Mouse (Mus musculus): Measurements from ENCODE around the gene Asgr2.

The Asgr2 gene

DNA sequence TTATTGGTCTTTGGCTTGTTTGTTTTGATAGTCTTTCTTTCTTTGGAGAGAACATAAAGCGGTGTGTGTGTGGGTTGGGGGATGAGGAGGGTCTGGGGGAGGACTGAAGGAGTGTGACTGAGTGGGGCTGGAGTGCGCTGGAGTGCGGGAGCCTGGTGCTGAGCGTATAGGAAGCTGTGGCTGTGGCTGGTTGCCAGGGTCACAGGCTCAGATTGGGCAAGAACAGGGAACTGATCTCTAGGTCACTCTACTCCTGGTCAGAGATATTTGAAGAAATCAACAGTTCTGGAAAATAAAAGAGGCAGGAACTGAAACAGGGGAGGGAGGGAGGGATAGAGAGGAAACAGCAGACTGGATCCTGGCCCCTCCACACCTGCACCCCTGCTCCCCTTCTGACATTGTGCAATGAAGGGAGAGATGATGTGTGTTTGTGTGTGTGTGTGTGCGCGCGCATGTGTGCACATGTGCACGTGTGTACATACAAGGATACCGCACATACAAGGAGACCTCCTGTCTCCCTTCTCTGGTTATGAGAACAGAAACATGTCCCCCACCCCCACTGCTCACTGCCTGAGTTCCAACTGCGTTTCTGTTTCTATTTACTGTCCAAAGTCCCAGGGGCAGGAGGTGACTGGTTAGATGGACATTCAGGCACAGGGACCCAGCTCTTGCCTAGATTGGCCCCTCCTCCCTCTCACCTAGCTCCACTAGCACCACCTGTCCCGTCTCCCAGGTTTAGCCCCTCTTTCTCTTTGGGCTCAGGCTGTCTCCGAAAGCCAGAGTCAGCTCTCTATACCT lies at the start of gene Asgr2:
Asgr2 (plus strand) TSS at position 659 of the 798 bp plus-strand sequence.
- in situ Hi-C loops (cut with MboI; ENCODE audit: unreplicated experiment in 2 of 2): loop anchor here in 1 of 2 experiments (25.0 kb wide), 2 partner anchors 395 to 905 kb away; partner anchors contain the start of gene Alox8

DNA sequence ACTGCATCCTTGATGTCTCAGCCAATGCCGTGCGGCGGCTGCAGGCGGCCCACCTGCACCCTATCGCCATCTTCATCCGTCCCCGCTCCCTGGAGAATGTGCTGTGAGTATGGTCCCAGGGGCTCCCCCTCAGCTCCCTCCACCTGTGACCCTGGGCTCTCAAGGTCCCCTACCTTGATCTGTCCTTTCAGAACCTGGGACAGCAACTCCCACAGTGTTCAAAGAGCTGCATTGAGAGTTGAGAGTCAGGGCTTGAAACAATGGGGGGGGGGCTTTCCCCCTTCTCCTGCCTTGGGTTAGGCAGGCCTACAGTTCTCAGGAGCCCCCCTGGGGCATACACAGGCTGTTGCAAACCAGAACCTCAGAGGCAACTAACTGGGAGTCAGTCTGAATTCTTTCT lies 48.8 kb upstream of the Asgr2 start:
- in situ Hi-C loops (cut with MboI; ENCODE audit: unreplicated experiment in 2 of 2): no loop called here

DNA sequence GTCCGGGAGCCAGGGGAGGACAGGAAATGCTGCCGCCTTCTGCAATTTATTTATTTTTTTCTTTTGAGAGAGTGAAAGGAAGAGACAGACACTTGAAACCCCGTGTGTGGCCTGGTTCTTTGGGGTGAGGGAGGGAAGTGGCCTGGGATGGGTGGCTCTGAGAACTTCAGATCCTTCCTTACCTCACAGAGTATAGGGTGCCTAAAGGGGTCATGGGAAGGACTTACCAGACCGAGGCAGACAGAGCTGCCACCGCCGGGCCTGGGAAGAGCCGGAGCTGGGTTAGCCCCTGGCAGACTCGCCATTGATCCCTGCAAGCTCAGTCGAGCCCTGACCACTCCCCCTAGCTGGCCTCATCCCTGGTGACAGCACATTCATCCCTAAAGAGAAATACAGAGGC lies 47.0 kb upstream of the Asgr2 start:
- in situ Hi-C loops (cut with MboI; ENCODE audit: unreplicated experiment in 2 of 2): no loop called here

DNA sequence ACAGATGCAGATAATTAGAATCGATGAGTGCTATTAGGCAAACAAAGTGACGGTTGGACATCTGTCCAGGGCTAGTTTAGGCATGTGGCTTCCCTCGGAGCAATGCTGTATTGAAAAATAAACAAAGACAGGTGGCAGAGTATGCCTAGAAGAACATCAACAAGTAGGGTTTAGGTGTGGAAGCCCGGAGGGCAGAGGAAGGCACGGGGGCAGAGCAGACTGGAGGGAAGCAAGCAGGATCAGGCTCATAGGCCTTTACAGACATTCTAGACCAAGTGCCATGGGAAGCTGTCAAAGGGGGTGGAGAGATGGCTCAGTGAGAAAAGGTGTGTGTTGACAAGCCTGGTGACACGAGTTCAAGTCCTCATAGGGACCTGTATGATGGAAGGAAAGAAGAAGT lies 43.1 kb upstream of the Asgr2 start:
- in situ Hi-C loops (cut with MboI; ENCODE audit: unreplicated experiment in 2 of 2): no loop called here

DNA sequence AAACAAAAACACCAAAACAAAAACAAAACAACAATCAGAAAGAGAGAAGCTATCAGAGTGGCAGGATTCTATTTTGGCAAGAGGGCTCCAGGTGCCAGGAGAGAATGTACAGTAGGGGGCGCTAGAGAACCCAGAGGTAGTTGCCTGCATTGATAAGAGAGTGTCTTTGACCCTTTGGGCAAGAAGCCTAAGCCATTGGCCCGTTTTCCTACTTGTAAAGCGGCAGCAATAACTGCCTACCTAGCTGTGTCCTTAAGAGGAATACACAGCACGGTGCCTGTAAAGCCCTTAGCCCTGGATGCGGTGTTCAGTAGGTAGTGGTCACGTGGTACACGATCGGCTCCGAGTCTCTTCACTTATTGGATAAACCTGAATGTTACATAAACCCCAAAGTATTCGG lies 42.6 kb upstream of the Asgr2 start:
- in situ Hi-C loops (cut with MboI; ENCODE audit: unreplicated experiment in 2 of 2): loop anchor here (10.0 to 25.0 kb wide), 2 partner anchors 155 to 287 kb away; no protein-coding TSS in a partner anchor

DNA sequence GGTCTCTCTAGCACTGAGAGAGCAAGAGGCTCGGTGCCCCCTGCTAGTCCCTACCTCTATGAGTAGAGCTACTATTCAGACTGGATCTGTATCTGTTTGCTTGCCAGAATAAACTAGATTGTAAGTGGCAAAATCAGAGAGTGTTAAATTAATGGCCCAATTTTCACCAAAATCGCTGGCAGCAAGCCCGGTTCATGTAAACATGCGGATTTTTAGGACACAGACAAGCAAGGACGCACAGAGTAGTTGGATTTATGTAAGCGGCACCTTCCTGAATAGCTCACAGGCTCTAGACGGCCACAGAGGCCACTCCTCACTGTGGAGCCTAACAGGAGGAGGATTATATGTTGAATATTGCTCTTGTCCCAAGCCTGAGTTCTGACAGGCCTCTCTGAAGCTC lies 39.3 kb upstream of the Asgr2 start:
- in situ Hi-C loops (cut with MboI; ENCODE audit: unreplicated experiment in 2 of 2): loop anchor here (10.0 to 25.0 kb wide), 2 partner anchors 152 to 284 kb away; no protein-coding TSS in a partner anchor

DNA sequence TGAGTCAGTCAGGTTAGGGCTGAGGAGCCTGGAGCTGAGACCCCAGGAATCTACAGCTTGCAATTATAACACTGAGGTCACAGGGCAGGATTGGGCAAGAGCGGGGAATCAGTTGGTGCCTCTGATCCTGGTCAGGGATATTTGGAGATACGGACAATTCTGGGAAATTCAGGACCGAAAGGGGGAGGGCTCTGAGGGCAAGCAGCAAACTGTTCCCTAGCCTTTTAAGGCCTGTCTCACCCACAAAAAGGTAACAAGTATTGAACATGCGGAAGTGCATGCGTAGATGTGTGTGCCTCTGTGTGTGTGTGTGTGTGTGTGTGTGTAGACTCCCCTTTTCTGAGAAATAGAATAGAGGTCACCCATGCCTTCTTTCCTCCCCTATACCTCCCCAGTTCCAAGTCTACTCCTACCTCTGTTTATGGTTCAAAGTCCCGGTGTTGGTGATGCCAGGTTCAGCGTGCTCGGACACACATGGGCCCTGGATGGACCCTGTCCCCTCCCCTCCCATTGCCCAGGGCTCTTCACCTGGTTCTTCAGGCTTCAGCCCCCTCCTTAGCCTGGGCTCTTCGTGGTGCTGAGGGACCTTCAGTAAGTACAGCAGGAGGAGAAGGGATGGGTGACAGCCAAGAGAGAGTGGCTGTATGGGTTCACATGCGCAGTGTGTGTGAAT lies 38.4 kb upstream of the Asgr2 start, which contains the start of gene Asgr1:
Asgr1 (plus strand) TSS at position 188 of the 673 bp plus-strand sequence.
- in situ Hi-C loops (cut with MboI; ENCODE audit: unreplicated experiment in 2 of 2): loop anchor here (10.0 to 25.0 kb wide), 2 partner anchors 151 to 283 kb away; no protein-coding TSS in a partner anchor

DNA sequence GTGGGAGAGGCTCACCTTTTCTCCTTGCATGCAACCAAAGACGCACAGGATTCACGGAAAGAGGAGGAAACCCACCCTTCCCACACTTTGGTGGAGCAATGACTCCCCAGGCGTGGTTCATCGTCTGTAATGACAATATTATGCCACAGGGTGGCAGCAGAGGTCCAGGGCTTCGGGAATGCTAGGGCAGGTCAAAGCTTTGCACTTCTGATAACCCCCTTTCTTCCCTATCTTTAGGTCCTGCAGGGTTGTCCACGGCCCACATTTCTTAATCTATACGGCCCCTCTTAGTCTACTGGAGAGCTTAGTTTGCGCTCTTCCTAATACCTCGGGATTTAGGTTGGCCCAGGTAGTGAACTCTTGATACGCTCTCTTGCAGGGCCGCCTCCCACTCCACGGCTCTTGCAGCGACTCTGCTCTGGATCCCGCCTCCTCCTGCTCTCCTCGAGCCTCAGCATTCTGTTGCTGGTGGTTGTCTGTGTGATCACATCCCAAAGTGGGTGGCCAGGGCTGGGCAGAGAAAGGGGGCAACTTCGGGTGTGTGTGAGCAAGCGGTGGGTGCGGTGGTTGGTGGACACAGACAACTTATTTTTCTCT lies 36.7 kb upstream of the Asgr2 start:
- in situ Hi-C loops (cut with MboI; ENCODE audit: unreplicated experiment in 2 of 2): loop anchor here (5.0 to 25.0 kb wide), 3 partner anchors 147 to 282 kb away; no protein-coding TSS in a partner anchor

DNA sequence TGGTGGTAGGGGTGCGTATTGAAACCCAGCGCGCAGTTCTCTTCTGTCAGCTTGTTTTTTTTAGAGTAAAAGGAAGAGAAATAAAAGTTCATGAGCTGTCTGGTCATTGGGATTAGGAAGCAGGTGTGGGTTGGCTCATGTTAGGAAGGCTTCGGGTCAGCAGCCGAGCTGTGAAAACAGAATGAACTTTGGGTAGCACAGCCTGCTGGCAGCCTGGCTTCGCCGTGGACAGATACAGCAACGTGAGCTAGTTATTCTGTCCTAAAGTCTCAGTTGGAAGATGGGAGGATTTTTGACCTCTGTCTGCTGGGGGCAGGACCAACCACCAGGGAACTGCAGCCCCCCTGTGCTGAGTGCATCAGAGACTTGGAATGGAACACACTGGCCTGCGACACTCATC lies 34.6 kb upstream of the Asgr2 start:
- in situ Hi-C loops (cut with MboI; ENCODE audit: unreplicated experiment in 2 of 2): loop anchor here (5.0 to 25.0 kb wide), 3 partner anchors 144 to 279 kb away; no protein-coding TSS in a partner anchor

DNA sequence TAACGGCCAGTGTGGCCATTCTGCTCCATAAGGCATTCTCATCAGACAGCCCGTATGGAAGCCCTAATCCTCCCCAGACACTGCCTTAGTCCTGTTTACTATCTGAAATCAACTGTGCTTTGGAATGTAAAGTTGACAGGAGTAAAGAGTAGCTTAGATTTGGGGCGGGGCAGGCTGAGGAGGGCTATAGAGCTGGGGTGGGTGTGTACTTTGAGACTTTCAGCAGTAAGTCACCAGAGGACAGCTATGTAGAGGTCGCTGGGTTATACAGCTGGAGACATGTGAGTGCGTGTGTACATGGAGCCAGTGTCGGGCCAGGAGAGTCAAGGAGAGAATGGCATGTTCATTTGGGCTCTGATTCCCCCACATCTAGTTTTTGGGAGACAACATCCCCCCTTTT lies 32.5 kb upstream of the Asgr2 start:
- in situ Hi-C loops (cut with MboI; ENCODE audit: unreplicated experiment in 2 of 2): loop anchor here (5.0 to 25.0 kb wide), 4 partner anchors 52 to 277 kb away; no protein-coding TSS in a partner anchor

DNA sequence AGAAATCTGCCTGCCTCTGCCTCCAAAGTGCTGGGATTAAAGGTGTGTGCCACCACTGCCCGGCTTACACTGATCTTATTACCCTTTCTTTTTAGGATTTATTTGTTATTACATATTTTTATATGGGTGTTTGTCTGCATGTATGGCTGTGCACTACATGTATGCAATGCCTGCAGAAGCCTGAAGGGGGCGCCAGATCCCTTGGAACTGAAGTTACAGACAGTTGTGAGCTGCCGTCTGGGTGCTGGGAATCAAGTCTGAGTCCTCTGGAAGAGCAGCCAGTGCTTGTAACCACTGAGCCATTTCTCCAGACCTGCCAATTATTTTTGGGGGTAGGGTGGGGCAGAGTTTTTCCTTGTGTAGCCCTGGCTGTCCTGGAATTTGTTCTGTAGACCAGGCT lies 29.4 kb upstream of the Asgr2 start:
- in situ Hi-C loops (cut with MboI; ENCODE audit: unreplicated experiment in 2 of 2): loop anchor here (5.0 to 25.0 kb wide), 2 partner anchors 49 to 274 kb away; no protein-coding TSS in a partner anchor

DNA sequence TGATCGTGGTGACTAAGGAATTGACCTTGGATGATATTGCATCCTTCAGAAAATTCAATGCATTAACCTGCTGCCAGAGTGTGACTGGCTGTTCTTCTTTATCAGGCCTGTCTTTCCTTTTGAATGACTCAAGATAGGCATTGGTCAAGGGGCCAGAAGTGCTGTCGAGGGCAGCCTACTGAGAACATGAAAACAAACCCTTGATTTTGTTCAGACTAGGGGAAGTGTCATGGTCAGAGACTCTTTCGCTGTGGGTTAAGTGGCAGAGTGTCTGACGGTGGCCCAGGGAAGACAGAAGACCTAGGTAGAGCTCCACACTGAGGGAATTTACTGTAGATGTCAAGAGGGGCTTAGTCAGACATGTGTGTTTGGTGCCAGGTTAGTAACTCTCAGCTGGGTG lies 25.7 kb upstream of the Asgr2 start:
- in situ Hi-C loops (cut with MboI; ENCODE audit: unreplicated experiment in 2 of 2): loop anchor here in 1 of 2 experiments (25.0 kb wide), 1 partner anchor 271 kb away; no protein-coding TSS in a partner anchor

DNA sequence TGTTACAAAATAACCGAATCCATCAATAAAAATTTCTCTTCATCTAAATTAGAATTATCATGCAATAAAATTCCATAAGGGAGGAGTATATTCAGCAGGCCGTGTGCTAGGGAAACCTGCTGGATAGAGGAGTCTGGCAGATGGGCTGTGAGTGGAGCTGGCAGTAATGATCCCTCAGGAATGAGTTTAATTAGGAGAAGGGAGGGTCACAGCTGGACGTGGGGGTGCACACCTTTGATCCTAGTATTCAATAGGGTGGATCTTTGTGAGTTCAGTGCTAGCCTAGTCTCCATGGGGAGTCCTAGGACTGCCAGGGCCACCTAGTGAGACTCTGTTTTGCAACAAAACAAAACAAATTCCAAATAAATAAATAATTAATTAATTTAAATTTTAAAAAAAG lies 24.2 kb upstream of the Asgr2 start:
- in situ Hi-C loops (cut with MboI; ENCODE audit: unreplicated experiment in 2 of 2): loop anchor here in 1 of 2 experiments (25.0 kb wide), 1 partner anchor 269 kb away; no protein-coding TSS in a partner anchor

DNA sequence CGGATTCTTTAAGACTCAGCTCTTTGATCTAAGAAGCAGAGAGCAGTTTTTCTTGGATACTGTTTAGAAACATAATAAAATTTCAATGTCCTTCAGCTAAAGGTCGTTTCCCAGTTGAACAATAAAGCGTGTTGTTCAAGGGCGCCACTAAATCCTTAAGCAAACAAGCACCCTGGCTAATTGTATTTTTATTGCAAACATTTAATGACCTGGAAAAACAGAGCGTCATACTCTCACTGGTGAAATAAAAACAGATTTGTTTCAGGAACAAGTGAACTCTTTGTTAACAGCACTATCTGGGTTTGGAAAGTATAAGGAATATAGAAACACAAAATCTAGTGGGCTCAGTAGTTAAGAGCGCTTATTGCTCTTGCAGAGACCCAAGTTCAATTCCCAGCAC lies 22.4 kb upstream of the Asgr2 start:
- in situ Hi-C loops (cut with MboI; ENCODE audit: unreplicated experiment in 2 of 2): loop anchor here in 1 of 2 experiments (25.0 kb wide), 1 partner anchor 267 kb away; no protein-coding TSS in a partner anchor

DNA sequence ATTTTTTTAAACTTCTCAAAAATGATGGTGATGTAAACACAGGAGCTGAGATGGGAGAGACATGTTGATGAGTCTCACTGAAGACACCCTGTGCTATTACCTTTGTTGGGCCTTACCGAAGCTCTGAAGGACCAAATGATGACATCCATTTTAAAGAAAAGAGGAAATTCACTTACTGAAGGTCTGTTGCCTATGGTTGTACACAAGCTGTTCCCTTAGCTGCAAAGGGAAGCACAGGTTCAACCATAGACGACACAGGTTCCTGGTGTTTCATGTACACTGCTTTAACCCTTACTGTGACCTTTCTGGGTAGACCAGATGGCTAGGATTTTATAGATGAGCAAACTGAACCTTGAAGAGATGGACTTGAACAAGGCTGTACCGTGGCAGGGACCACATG lies 21.8 kb upstream of the Asgr2 start:
- in situ Hi-C loops (cut with MboI; ENCODE audit: unreplicated experiment in 2 of 2): loop anchor here in 1 of 2 experiments (25.0 kb wide), 1 partner anchor 267 kb away; no protein-coding TSS in a partner anchor

DNA sequence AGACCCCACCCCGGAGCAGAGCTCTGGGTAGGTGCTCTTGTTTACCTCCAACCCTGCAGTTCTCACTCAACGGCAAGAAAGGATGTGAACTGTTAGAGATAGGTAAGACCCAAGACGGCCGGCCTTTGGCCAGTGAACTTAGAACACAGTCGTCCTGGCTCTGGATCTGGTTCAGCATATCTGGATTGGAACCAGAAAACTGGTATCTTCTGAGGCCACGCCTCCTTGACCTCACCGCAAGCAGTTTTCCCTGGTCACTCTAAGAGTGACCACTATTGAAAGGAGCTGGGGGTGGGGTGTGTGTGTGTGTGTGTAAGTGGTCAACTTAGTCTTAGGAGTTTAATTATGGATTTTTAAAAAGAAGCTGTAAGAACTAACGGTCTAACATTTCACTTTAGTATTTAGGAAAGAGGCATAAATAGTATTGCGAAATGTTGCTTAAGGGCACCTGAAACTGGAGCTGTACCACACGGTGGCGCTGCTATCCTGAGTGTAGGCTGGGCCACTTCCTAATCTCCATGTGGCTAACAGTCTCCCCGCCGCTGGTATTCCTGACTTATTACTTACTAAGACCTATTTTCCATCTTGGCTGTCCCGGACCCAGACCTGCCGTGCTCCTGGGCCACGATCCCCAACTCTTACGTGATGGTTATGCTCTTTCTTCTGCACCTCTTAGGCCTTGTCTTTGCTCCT lies 17.9 kb upstream of the Asgr2 start:
- in situ Hi-C loops (cut with MboI; ENCODE audit: unreplicated experiment in 2 of 2): loop anchor here (25.0 kb wide), 3 partner anchors 263 to 887 kb away; partner anchors contain the start of gene Alox8 (in 1 of the 2)

DNA sequence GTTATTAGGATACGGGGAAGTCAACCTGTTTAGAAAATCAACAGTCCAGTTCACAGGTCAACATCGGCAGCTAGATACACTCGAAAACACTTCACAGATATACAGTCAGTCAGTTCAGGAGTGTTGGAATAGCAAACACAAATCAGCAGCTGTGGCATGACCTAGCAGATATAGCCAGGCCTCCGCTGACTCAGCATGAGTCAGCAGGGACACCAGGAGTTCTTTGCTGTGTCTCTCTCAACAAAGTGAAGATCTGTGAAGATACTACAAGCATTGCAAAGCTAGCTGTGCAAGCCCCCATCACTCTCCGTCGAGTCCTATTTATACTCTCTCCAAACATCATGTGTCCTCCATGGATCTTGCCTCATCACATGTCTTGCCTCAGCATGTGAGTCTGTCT lies 16.9 kb upstream of the Asgr2 start:
- in situ Hi-C loops (cut with MboI; ENCODE audit: unreplicated experiment in 2 of 2): loop anchor here in 1 of 2 experiments (25.0 kb wide), 2 partner anchors 412 to 888 kb away; partner anchors contain the start of gene Alox8

DNA sequence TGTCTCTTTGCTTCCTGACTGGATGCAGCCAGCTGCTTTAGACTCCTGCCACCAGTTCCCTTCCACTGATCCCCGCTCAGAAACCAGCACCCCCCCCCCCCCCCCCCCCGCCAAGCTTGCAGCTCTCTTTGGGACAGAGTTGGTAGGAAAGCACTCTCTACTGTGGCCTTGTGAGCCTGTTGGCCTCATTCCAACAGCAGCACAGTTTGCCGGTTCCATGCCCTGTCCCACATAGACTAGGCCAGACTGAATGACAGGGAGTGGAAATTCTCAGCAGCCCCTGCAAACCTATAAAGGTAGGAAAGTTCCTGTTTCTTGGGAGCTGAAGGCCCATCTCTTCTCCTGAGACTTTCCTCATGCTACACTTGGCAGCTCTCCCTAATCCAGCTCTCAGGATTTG lies 15.0 kb upstream of the Asgr2 start:
- in situ Hi-C loops (cut with MboI; ENCODE audit: unreplicated experiment in 2 of 2): loop anchor here in 1 of 2 experiments (25.0 kb wide), 2 partner anchors 410 to 890 kb away; partner anchors contain the start of gene Alox8

DNA sequence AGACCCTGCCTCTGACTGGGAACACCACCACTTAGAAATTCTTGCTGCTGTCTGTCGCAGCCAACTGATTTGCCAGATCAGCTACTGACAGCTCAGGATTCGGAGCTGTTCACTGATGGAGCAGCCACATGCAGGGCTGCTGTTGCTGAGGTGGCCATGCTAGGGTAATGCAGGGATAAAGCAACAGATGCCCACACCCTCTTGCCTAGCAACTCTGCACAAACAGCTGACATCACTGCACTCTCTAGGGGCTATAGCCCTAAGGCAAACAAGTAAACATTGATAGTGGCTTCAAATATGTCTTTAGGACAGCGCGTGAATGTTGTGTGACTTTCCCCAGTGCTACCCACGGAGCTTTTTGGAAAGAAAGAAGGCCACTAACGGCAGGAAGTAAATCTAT lies 13.3 kb upstream of the Asgr2 start:
- in situ Hi-C loops (cut with MboI; ENCODE audit: unreplicated experiment in 2 of 2): loop anchor here in 1 of 2 experiments (25.0 kb wide), 2 partner anchors 408 to 892 kb away; partner anchors contain the start of gene Alox8

All from v-Abl transformed pro-B cells (cell line).